In genomic region chr2:57114211-57115151, GRCm38 (mm10) we compare ENCODE assay signal across 7 mouse cellular contexts. TPM values are rescaled to one million over a fixed set of nuclear protein-coding genes. Genes with fewer than 3 reads are reported as not detected.
DNase-seq lines count a peak whose midpoint lies in the region; ATAC-seq and TF ChIP-seq lines count a peak whose summit lies in the region.

No protein-coding gene starts in this region.

- peaks cover 7% of the 10 kb centered on the region; the same call in 1 of the 2 replicates for H3K4me1 ChIP-seq in intestine, postnatal 0 days (replicated peaks; ENCODE audit: control insufficient read depth, insufficient read depth, low read length)
- no peaks in the 10 kb centered on the region for H3K4me1 ChIP-seq in limb, embryonic 11.5 days (ENCODE audit: control insufficient read depth, insufficient read depth, low read length)
- peaks cover 50% of the 10 kb centered on the region for H3K4me1 ChIP-seq in midbrain, embryonic 12.5 days
- peaks cover 8% of the 10 kb centered on the region; the same call in 1 of the 2 replicates for H3K4me1 ChIP-seq in spleen, adult 2 months (ENCODE audit: control insufficient read depth, insufficient read depth, insufficient read length)

- H3K36me3 ChIP-seq in intestine, postnatal 0 days (ENCODE audit: control insufficient read depth, insufficient read depth): no peaks in the 10 kb centered on the region
- H3K36me3 ChIP-seq in limb, embryonic 11.5 days (ENCODE audit: control insufficient read depth, insufficient read depth, low read length): no peaks in the 10 kb centered on the region
- H3K36me3 ChIP-seq in midbrain, embryonic 12.5 days: no peaks in the 10 kb centered on the region
- no peaks in the 10 kb centered on the region for H3K36me3 ChIP-seq in spleen, adult 2 months (ENCODE audit: control insufficient read depth, insufficient read depth, low read length)

- no peak for TF ChIP-seq POLR2A in spleen, adult 2 months (IDR thresholded peaks at IDR 0.05; ENCODE audit: low read depth, low read length)

- peak overlapping the region; percentile 100 for H3K4me2 ChIP-seq in intestine, postnatal 0 days (replicated peaks; ENCODE audit: low read depth)
- peak overlapping the region; percentile 96 for H3K4me2 ChIP-seq in limb, embryonic 11.5 days (ENCODE audit: low read depth, severe bottlenecking)
- H3K4me2 ChIP-seq in midbrain, embryonic 12.5 days (replicated peaks): peak overlapping the region; percentile 96

- H3K4me3 ChIP-seq in intestine, postnatal 0 days (ENCODE audit: low read depth, low read length): peak overlapping the region; percentile 74
- peak overlapping the region; percentile 87 for H3K4me3 ChIP-seq in limb, embryonic 11.5 days (ENCODE audit: low read depth, low read length)
- peak overlapping the region; percentile 80 for H3K4me3 ChIP-seq in midbrain, embryonic 12.5 days
- peak overlapping the region; percentile 67 for H3K4me3 ChIP-seq in spleen, adult 2 months (ENCODE audit: extremely low read depth, insufficient read depth, insufficient read length)

- DNase-seq in adrenal gland, adult (ENCODE audit: inconsistent age in 2 of 2, low spot score in 1 of 2): peak; percentile 89 to 95
- peak; percentile 88 for DNase-seq in embryo, embryonic 10 days (ENCODE audit: low spot score)
- peak; percentile 85 for DNase-seq in limb, embryonic 11.5 days (ENCODE audit: low spot score)
- DNase-seq in spleen, adult 2 months (ENCODE audit: low read depth in 1 of 2, low spot score in 2 of 2): peak; percentile 50 to 60

- peak overlapping the region; percentile 40; the same call in 1 of the 2 replicates for H3K9ac ChIP-seq in intestine, postnatal 0 days (ENCODE audit: low read depth, low read length)
- H3K9ac ChIP-seq in limb, embryonic 11.5 days (ENCODE audit: low read length): peak overlapping the region; percentile 69
- peak overlapping the region; percentile 65 for H3K9ac ChIP-seq in midbrain, embryonic 12.5 days (replicated peaks)

- no peak overlapping the region; the same call in 1 of the 2 replicates for H3K27ac ChIP-seq in intestine, postnatal 0 days (ENCODE audit: low read depth, low read length)
- H3K27ac ChIP-seq in limb, embryonic 11.5 days (replicated peaks; ENCODE audit: low read depth, low read length): peak overlapping the region; percentile 61; the same call in 1 of the 2 replicates
- H3K27ac ChIP-seq in midbrain, embryonic 12.5 days (replicated peaks): peak overlapping the region; percentile 73
- H3K27ac ChIP-seq in spleen, adult 2 months (ENCODE audit: insufficient read depth, low read length): no peak overlapping the region

- WGBS in intestine, postnatal 0 days: under 1% methylated on average over 85 of the region's 88 CpGs
- WGBS in limb, embryonic 11.5 days: under 1% methylated on average over 78 of the region's 88 CpGs
- WGBS in midbrain, embryonic 12.5 days: under 1% methylated on average over 87 of the region's 88 CpGs
- WGBS in spleen, adult 2 months: under 1% methylated on average over 88 of the region's 88 CpGs

- no peak for TF ChIP-seq CTCF in intestine, postnatal 0 days (IDR thresholded peaks at IDR 0.05; ENCODE audit: low read depth)
- no peak for TF ChIP-seq CTCF in spleen, adult 2 months (IDR thresholded peaks at IDR 0.05; ENCODE audit: extremely low read depth, insufficient read depth, insufficient read length, insufficient replicate concordance)

- peak; percentile 42 for ATAC-seq in granulocyte monocyte progenitor cell, adult 5-6 weeks (replicated peaks; ENCODE audit: poor library complexity, severe bottlenecking)
- peak; percentile 72 for ATAC-seq in intestine, postnatal 0 days
- ATAC-seq in limb, embryonic 11.5 days (ENCODE audit: insufficient number of reproducible peaks, low FRiP score, low TSS enrichment, low read depth): peak; percentile 80
- ATAC-seq in midbrain, embryonic 12.5 days (ENCODE audit: low FRiP score, low read depth): peak; percentile 76

- no peaks in the 10 kb centered on the region for H3K9me3 ChIP-seq in intestine, postnatal 0 days (ENCODE audit: control insufficient read depth)
- H3K9me3 ChIP-seq in limb, embryonic 11.5 days (ENCODE audit: control insufficient read depth, low read length): no peaks in the 10 kb centered on the region
- H3K9me3 ChIP-seq in midbrain, embryonic 12.5 days: no peaks in the 10 kb centered on the region

- peaks cover 48% of the 10 kb centered on the region for H3K27me3 ChIP-seq in intestine, postnatal 0 days (replicated peaks; ENCODE audit: control insufficient read depth, insufficient read depth, low read length)
- H3K27me3 ChIP-seq in limb, embryonic 11.5 days (ENCODE audit: control insufficient read depth, insufficient read depth, low read length): peaks cover 34% of the 10 kb centered on the region
- H3K27me3 ChIP-seq in midbrain, embryonic 12.5 days: peaks cover 76% of the 10 kb centered on the region
- peaks cover 35% of the 10 kb centered on the region for H3K27me3 ChIP-seq in spleen, adult 2 months (ENCODE audit: control insufficient read depth, insufficient read depth, low read length)

RNA-seq across cellular contexts. Expression of gene Nr4a2, which starts 9.3 kb away (rescaled TPM):
- 4.5 and 4.9 TPM in 2 replicates for total RNA-seq in granulocyte monocyte progenitor cell, adult 5-6 weeks (2014; fragmentation: Nextera tagmentation)
- total RNA-seq in granulocyte monocyte progenitor cell, adult 5-6 weeks (2017): 1.3 and 2.1 TPM in 2 replicates
- 1.3 and 1.7 TPM in 2 replicates for polyA plus RNA-seq in intestine, postnatal 0 days (2015; fragmentation: Nextera tagmentation; extraction: Ambion mirVana)
- 7.7 and 8.8 TPM in 2 replicates for polyA plus RNA-seq in limb, embryonic 11.5 days (2014; fragmentation: Nextera tagmentation; extraction: Ambion mirVana)
- polyA plus RNA-seq in midbrain, embryonic 12.5 days (2016; fragmentation: Nextera tagmentation; extraction: Ambion mirVana): 31.4 and 35.2 TPM in 2 replicates
- 0.61 and 1.4 TPM in 2 replicates for polyA plus RNA-seq in spleen, adult 2 months (2012; rRNA removed)

Comparison
In these comparisons a context has a peak if more than half of its experiments do, and no peak if none do; other contexts are left out.
1. H3K27ac ChIP-seq: peak in limb, embryonic 11.5 days (single experiment) and midbrain, embryonic 12.5 days (single experiment); none in intestine, postnatal 0 days (single experiment) and spleen, adult 2 months (single experiment).
2. Peak in every context shown above with its lines, with median percentiles within 50 percentile points of each other: DNase-seq, ATAC-seq, H3K4me2 ChIP-seq, H3K4me3 ChIP-seq and H3K9ac ChIP-seq.